Mouse (Mus musculus): ENCODE measurements around the gene Maoa. TPM values are rescaled to one million over a fixed set of nuclear protein-coding genes. Genes with fewer than 3 reads are reported as not detected.

Gene Maoa
- polyA plus RNA-seq (2015; fragmentation: Nextera tagmentation; extraction: Ambion mirVana) = 16.9 and 17.5 TPM in 2 replicates

GRCm38 (mm10) chrX:16619034-16619929 is at the start of gene Maoa:
Gene Maoa, plus strand, starts transcription at chrX:16619698.
- peak within 1 kb of the TSS; percentile 60 for H3K4me3 ChIP-seq (replicated peaks; ENCODE audit: low read length)
- H3K9ac ChIP-seq (replicated peaks; ENCODE audit: low read depth, low read length) = peak within 1 kb of the TSS; percentile 64
- 19% methylated on average over 33 of the region's 33 CpGs for WGBS
- H3K4me1 ChIP-seq (replicated peaks; ENCODE audit: control insufficient read depth, insufficient read depth, low read length) = no peaks in the 10 kb centered on the region
- no peaks in the 10 kb centered on the region for H3K36me3 ChIP-seq (ENCODE audit: control insufficient read depth, insufficient read depth)
- H3K27me3 ChIP-seq (replicated peaks; ENCODE audit: control insufficient read depth, insufficient read depth, low read length) = no peaks in the 10 kb centered on the region
- H3K4me2 ChIP-seq (ENCODE audit: low read length) = peak within 1 kb of the TSS; percentile 71
- ATAC-seq = peak; percentile 87
- no peaks in the 10 kb centered on the region for H3K9me3 ChIP-seq (ENCODE audit: control insufficient read depth, low read length)
- H3K27ac ChIP-seq (ENCODE audit: low read length) = peak within 1 kb of the TSS; percentile 87

- WGBS = 17% methylated on average over 48 of the region's 60 CpGs
These were observed 1.1 kb upstream of the Maoa start for GRCm38 (mm10) chrX:16618225-16619033.

DNA sequence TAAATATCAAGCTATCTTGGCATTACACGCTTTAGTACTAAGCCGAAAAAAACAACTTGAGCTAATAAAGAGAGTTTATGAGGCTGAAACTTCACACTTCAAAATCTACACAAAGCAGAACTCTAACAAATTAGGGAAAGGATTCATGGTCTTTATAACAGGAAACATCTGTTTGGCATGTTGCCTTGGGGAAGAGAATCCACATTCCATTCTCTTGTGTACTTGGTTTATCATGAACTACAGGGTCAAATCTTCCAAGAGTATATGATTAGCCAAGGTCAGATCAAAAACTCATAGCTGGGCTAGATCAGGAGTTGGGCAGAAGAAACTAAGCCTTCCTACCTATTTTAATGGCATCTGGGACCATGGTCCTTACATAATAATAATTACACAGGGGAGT is 37.0 kb downstream of the Maoa start:
- Histone ChIP-seq H3K9me3 (ENCODE audit: control insufficient read depth, low read length) (no peaks in the 10 kb centered on the region), H3K9ac (replicated peaks; ENCODE audit: low read depth, low read length) (no peak overlapping the region), H3K27me3 (replicated peaks; ENCODE audit: control insufficient read depth, insufficient read depth, low read length) (no peaks in the 10 kb centered on the region), H3K27ac (ENCODE audit: low read length) (no peak overlapping the region), H3K36me3 (ENCODE audit: control insufficient read depth, insufficient read depth) (no peaks in the 10 kb centered on the region), H3K4me3 (replicated peaks; ENCODE audit: low read length) (no peak overlapping the region), H3K4me1 (replicated peaks; ENCODE audit: control insufficient read depth, insufficient read depth, low read length) (no peaks in the 10 kb centered on the region), H3K4me2 (ENCODE audit: low read length) (no peak overlapping the region)
- ATAC-seq = no peak
- WGBS = 79% methylated on average over 2 of the region's 2 CpGs

More at GRCm38 (mm10) chrX:16618225-16619033, 1.1 kb upstream of the Maoa start:
- H3K36me3 ChIP-seq (ENCODE audit: control insufficient read depth, insufficient read depth) = no peaks in the 10 kb centered on the region
- no peaks in the 10 kb centered on the region for H3K4me1 ChIP-seq (replicated peaks; ENCODE audit: control insufficient read depth, insufficient read depth, low read length)
- H3K27me3 ChIP-seq (replicated peaks; ENCODE audit: control insufficient read depth, insufficient read depth, low read length) = no peaks in the 10 kb centered on the region
- peak overlapping the region; percentile 71 for H3K4me2 ChIP-seq (ENCODE audit: low read length)
- H3K9ac ChIP-seq (replicated peaks; ENCODE audit: low read depth, low read length) = peak overlapping the region; percentile 64
- peak overlapping the region; percentile 60 for H3K4me3 ChIP-seq (replicated peaks; ENCODE audit: low read length)
- peak; percentile 94 for ATAC-seq
- no peaks in the 10 kb centered on the region for H3K9me3 ChIP-seq (ENCODE audit: control insufficient read depth, low read length)
- peak overlapping the region; percentile 87 for H3K27ac ChIP-seq (ENCODE audit: low read length)

DNA sequence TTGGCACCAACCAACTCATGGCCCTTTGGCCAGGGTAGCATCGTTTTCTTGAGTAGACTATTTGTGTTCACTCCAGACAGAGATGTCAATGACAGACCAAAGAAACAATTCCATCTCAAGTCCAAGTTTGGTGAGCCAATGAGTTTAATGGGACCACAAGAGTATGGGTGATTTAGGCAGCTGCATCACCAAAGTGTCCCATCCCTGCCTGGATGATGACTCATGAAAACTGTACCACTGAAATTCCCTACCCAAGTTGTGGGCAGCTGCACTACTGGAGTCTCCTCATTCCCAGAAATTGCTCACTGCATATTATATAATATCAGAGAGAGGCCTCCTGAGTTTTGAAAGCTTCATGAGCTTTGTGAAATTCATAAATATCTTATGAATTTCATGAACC is 86.6 kb downstream of the Maoa start:
- no peak overlapping the region for H3K4me3 ChIP-seq (replicated peaks; ENCODE audit: low read length)
- H3K4me2 ChIP-seq (ENCODE audit: low read length) = no peak overlapping the region
- 67% methylated on average over 1 of the region's 1 CpGs for WGBS
- no peak overlapping the region for H3K27ac ChIP-seq (ENCODE audit: low read length)
- ATAC-seq = no peak
- H3K9ac ChIP-seq (replicated peaks; ENCODE audit: low read depth, low read length) = no peak overlapping the region
- H3K36me3 ChIP-seq (ENCODE audit: control insufficient read depth, insufficient read depth) = no peaks in the 10 kb centered on the region
- no peaks in the 10 kb centered on the region for H3K27me3 ChIP-seq (replicated peaks; ENCODE audit: control insufficient read depth, insufficient read depth, low read length)
- no peaks in the 10 kb centered on the region for H3K4me1 ChIP-seq (replicated peaks; ENCODE audit: control insufficient read depth, insufficient read depth, low read length)
- no peaks in the 10 kb centered on the region for H3K9me3 ChIP-seq (ENCODE audit: control insufficient read depth, low read length)

GRCm38 (mm10) chrX:16714033-16714432 is 94.5 kb downstream of the Maoa start:
- no peak overlapping the region for H3K4me3 ChIP-seq (replicated peaks; ENCODE audit: low read length)
- no peak overlapping the region for H3K27ac ChIP-seq (ENCODE audit: low read length)
- 77% methylated on average over 1 of the region's 1 CpGs for WGBS
- H3K9me3 ChIP-seq (ENCODE audit: control insufficient read depth, low read length) = no peaks in the 10 kb centered on the region
- no peak for ATAC-seq
- no peaks in the 10 kb centered on the region for H3K4me1 ChIP-seq (replicated peaks; ENCODE audit: control insufficient read depth, insufficient read depth, low read length)
- H3K9ac ChIP-seq (replicated peaks; ENCODE audit: low read depth, low read length) = no peak overlapping the region
- H3K27me3 ChIP-seq (replicated peaks; ENCODE audit: control insufficient read depth, insufficient read depth, low read length) = no peaks in the 10 kb centered on the region
- H3K36me3 ChIP-seq (ENCODE audit: control insufficient read depth, insufficient read depth) = no peaks in the 10 kb centered on the region
- H3K4me2 ChIP-seq (ENCODE audit: low read length) = no peak overlapping the region

Other genes starting within 250 kb of the Maoa start
- not detected in 2 replicates for gene Cypt1, start 96.8 kb upstream of the Maoa start, polyA plus RNA-seq (2015; fragmentation: Nextera tagmentation; extraction: Ambion mirVana)
- gene Maob, start 197.7 kb downstream of the Maoa start, polyA plus RNA-seq (2015; fragmentation: Nextera tagmentation; extraction: Ambion mirVana) = 2.2 and 2.9 TPM in 2 replicates

Data from forebrain, embryonic 16.5 days (tissue).